Mouse (Mus musculus): ENCODE data around the gene Gtpbp2. TPM values are rescaled to one million over a fixed set of nuclear protein-coding genes. Genes with fewer than 3 reads are reported as not detected.
A peak's percentile ranks its signal among the peaks of the same experiment; 100 is the strongest.

The Gtpbp2 gene
- total RNA-seq, 1 experiment from 2014 or later: 93.1 TPM

GRCm38 (mm10) chr17:46182273-46182672 is 21.4 kb downstream of the Gtpbp2 start:
- no peak for ATAC-seq (replicated peaks; ENCODE audit: insufficient number of reproducible peaks, low FRiP score, low TSS enrichment, poor library complexity, severe bottlenecking)

- no peak for ATAC-seq (replicated peaks; ENCODE audit: insufficient number of reproducible peaks, low FRiP score, low TSS enrichment, poor library complexity, severe bottlenecking)
Measured at GRCm38 (mm10) chr17:46188829-46189228, 28.0 kb downstream of the Gtpbp2 start.

- ATAC-seq (replicated peaks; ENCODE audit: insufficient number of reproducible peaks, low FRiP score, low TSS enrichment, poor library complexity, severe bottlenecking): no peak
Measured at GRCm38 (mm10) chr17:46201151-46201550, 40.3 kb downstream of the Gtpbp2 start.

GRCm38 (mm10) chr17:46202421-46203071 is 41.7 kb downstream of the Gtpbp2 start, which contains the start of the genes Polh and Xpo5:
Polh (minus strand) TSS chr17:46202645.
Xpo5 (plus strand) TSS chr17:46202782.
- ATAC-seq (replicated peaks; ENCODE audit: insufficient number of reproducible peaks, low FRiP score, low TSS enrichment, poor library complexity, severe bottlenecking): peak; percentile 78

GRCm38 (mm10) chr17:46203078-46203477 is 42.2 kb downstream of the Gtpbp2 start:
- ATAC-seq (replicated peaks; ENCODE audit: insufficient number of reproducible peaks, low FRiP score, low TSS enrichment, poor library complexity, severe bottlenecking): no peak; the same call in 1 of the 2 replicates

- ATAC-seq (replicated peaks; ENCODE audit: insufficient number of reproducible peaks, low FRiP score, low TSS enrichment, poor library complexity, severe bottlenecking): no peak
Measured at GRCm38 (mm10) chr17:46206676-46207075, 45.8 kb downstream of the Gtpbp2 start.

- ATAC-seq (replicated peaks; ENCODE audit: insufficient number of reproducible peaks, low FRiP score, low TSS enrichment, poor library complexity, severe bottlenecking): no peak
Measured at GRCm38 (mm10) chr17:46210550-46210949, 49.7 kb downstream of the Gtpbp2 start.

Other genes starting within 250 kb of the Gtpbp2 start
- gene Vegfa, start 128.7 kb upstream of the Gtpbp2 start, total RNA-seq (2017): 16.5 to 56.6 TPM (median 24.3 TPM) in 3 replicates
- 32.5 to 38.0 TPM (median 35.9 TPM) in 3 replicates for gene Mrps18a, start 50.0 kb upstream of the Gtpbp2 start, total RNA-seq (2017)
- 1.5 TPM in 1 of 3 replicates, not detected in the others for gene Rsph9, start 16.8 kb upstream of the Gtpbp2 start, total RNA-seq (2017)
- 4.2 to 10.8 TPM (median 6.1 TPM) in 3 replicates for gene Mad2l1bp, start 7.5 kb upstream of the Gtpbp2 start, total RNA-seq (2017)
- 7.5 to 15.6 TPM (median 7.7 TPM) in 3 replicates for gene Polh, start 41.6 kb downstream of the Gtpbp2 start, total RNA-seq (2017)
- gene Xpo5, start 41.8 kb downstream of the Gtpbp2 start, total RNA-seq (2017): 20.3 to 29.2 TPM (median 21.2 TPM) in 3 replicates
- 37.2 to 47.6 TPM (median 42.7 TPM) in 3 replicates for gene Polr1c, start 87.0 kb downstream of the Gtpbp2 start, total RNA-seq (2017)
- 57.8 to 85.4 TPM (median 76.1 TPM) in 3 replicates for gene Yipf3, start 87.0 kb downstream of the Gtpbp2 start, total RNA-seq (2017)
- 0.58 TPM in 1 of 3 replicates, not detected in the others for gene Lrrc73, start 92.5 kb downstream of the Gtpbp2 start, total RNA-seq (2017)
- 14.6 to 18.0 TPM (median 18.0 TPM) in 3 replicates for gene Tjap1, start 122.0 kb downstream of the Gtpbp2 start, total RNA-seq (2017)
- not detected in 3 replicates for gene Dlk2, start 136.4 kb downstream of the Gtpbp2 start, total RNA-seq (2017)
- 2.8 to 3.4 TPM (median 3.0 TPM) in 3 replicates for gene Abcc10, start 167.3 kb downstream of the Gtpbp2 start, total RNA-seq (2017)
- 23.5 to 54.0 TPM (median 33.9 TPM) in 3 replicates for gene Zfp318, start 222.7 kb downstream of the Gtpbp2 start, total RNA-seq (2017)